Mouse (Mus musculus) right cerebral cortex, postnatal 25 days (tissue): ENCODE data around the gene H2-D1.
A peak's percentile ranks its signal among the peaks of the same experiment; 100 is the strongest.
"Not testable (repeated sequence)": the region's sequence is repeated elsewhere in the genome, so short reads cannot be mapped to it uniquely, and the experiment has no call there.

Experiments
- DNase-seq: peaks from one replicate; pipeline ENCODE4 v3.0.0; 2022

H2-D1 gene

DNA sequence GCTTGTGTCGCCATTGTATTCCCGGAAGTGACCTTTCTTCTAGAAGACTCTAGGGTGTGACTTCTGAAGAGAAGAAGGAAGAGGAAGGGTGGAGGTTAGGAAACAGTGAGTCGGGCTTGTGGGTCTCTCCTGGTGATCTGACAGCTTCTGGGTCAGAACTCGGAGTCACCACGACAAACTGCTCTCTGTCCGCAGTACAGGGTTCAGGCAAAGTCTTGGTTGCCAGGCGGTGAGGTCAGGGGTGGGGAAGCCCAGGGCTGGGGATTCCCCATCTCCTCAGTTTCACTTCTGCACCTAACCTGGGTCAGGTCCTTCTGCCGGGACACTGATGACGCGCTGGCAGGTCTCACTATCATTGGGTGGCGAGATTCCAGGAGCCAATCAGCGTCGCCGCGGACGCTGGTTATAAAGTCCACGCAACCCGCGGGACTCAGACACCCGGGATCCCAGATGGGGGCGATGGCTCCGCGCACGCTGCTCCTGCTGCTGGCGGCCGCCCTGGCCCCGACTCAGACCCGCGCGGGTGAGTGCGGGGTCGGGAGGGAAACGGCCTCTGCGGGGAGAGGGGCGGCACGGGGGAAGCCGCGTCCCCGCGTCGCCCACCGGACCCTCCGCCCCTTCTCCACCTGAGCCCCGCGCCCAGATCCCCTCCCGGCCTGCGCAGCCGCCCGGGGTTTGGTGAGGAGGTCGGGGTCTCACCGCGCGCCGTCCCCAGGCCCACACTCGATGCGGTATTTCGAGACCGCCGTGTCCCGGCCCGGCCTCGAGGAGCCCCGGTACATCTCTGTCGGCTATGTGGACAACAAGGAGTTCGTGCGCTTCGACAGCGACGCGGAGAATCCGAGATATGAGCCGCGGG is at the start of gene H2-D1:
Gene H2-D1 (plus strand): TSS at position 67 of the 859 bp plus-strand sequence.
- DNase-seq: peak; percentile 93

DNA sequence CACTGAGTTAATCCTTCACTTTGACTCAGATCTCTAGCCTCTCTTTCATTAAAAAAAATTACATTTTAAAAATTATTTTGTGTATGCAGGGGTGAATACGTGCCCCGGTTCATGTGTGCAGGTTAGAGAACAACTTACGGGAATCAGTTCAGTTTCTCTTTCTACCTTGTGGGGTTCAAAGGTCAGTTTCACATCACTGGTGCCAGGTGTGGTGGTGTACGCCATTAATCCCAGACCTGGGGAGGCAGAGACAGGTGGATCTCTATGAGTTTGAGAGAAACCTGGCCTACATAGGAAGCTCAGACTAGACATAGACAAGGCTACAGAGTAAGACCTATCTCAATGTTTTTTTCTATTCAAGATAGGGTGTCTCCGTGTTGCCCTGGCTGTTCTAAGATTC is 49.5 kb upstream of the H2-D1 start:
- no peak for DNase-seq

DNA sequence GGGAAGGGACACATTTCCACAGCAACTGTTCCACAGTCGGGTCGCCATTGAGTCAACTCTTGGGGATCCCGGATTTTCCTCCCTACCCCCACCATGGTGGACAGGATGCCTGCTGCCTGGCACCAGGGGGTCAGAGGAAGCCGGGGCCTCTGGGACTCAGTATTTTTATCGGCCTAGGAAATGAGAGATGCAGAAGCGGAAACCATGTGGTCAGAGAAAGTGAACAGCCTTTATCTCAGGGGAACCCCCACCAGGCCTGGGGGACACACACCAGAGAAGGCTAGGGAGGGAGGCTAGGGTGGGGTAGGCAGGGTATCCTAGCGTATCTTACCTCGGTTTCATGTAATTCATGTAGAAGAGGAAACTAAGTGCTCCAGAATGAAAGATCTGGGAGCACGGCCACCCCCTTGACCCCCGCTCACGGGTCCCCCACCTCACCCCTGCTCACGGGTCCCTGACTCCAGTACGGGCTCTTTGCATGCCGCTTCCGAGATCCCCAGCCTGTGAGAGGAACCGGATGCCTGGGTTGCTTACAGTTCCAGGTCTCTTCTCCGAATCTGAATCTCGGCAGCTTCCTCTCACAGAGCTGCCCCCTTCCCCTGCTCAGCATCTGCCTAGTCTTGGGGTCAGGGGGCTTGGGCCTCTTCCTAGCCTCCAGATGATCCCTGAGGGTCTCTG is 43.9 kb upstream of the H2-D1 start:
- DNase-seq: no peak

DNA sequence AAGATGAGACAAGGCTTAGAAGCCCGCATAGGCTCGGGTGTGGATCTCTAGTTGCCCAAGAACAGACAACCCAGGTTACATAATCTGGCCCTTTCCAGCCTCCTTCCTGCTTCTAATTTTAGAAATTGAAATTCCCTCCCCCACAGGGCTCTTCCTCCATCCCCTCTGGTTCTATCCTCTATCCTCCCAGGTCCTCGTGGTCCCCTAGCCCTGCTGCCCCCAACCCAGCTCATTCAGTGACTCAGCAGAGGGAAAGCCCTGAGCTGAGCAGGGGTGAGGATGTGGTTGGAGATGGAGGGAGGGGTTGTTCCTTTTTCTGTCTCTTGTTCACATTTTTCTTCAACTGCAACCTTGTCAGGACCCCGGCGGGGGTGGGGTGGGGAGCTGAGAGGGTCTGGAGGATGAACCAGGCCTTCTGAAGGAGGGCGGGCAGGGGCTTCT is 42.9 kb upstream of the H2-D1 start:
- DNase-seq: no peak

DNA sequence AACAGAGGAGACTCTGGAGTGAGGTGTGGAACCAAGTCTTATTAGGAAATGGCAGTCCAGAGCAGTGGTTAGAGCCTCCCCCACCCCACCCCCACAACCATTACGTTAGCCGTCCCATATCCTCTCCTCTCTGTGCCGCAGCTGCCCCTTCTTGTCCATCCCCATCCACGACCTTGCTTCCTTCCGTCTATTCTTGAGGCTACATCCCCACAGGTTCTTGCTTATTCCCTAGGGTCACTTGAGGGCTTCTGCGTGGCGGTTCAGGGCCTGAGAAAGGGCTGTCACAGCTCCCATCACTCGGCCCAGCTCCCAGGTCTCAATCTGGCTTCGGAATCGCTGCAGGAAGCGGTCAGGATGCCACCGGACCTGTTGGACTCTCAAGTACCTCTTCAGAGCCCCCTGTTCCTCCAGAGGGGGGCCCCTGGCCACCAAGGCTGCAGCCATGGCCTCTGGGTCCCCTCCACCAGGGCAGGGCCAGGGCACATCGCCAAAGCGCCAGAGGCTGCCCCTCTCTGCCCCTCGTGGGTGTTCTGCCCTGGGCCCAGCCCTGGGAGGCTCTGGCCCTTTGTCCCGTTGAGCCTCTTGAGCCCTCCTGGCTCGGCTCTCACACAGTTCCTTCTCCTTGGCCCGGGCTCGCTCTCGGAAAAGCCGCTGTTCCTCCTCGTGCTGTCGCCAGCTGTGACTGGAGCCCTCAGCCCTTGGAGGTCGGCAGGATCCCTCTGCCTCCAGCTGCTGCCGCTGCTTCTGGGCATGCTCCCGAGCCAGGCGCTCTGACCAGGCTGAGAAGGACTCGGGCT is 42.2 kb upstream of the H2-D1 start, which contains the start of gene Gm16181:
Gene Gm16181 (plus strand): TSS at position 679 of the 797 bp plus-strand sequence.
- no peak for DNase-seq

DNA sequence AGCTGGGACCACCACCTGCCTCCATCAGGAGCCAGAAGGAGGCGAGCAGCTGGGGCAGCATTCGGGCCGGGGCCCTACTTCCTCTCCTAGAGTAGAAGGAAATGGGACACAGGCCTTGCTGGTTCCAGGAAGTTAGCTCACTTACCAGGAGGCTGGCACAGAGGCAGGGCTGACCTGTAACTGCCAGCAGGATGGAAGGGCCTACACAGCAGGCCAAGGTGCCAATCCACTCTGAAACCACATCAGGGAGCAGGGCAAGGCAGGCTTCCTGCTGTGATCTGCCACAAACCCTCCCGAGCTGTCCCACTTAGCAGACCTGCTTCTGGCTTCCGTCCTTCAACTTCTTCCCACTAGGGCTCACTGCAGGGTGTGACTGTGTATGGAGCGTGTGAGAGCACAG is 40.2 kb upstream of the H2-D1 start:
- DNase-seq: no peak

DNA sequence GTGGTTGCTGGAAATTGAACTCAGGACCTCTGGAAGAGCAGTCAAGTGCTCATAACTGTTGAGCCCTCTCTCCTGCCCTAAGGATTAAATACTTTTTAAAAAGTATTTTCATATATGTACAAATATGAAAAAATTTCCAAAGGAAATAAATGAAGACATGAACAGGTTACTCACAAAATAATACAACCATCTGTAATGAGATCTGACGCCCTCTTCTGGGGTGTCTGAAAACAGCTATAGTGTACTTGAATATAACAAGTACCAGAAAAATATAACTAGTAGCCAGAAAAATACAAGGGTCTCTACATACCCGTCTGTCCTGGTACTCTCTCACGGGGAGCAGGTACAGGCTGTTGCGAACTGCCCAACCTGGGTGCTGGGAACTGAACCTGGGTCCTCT is 37.9 kb upstream of the H2-D1 start:
- DNase-seq: no peak

DNA sequence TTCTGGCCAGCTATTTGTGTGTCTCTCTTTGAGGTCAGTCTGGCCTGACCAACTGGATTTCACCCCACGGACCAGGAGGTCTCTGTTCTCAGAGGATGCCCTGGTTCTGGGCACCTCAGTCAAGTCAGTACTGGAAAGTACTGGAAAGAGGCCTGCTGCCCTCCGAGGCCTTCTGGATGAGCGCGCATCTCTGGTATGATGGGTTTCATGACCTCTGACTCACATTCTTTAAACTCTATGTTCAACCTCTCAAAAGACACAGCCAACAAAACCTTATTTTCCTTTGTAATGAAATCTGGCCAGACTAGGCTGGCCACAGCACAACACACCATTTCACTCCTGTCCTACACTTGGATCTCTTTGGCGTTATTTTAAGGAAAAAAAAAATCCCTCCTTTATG is 37.1 kb upstream of the H2-D1 start:
- DNase-seq: no peak

DNA sequence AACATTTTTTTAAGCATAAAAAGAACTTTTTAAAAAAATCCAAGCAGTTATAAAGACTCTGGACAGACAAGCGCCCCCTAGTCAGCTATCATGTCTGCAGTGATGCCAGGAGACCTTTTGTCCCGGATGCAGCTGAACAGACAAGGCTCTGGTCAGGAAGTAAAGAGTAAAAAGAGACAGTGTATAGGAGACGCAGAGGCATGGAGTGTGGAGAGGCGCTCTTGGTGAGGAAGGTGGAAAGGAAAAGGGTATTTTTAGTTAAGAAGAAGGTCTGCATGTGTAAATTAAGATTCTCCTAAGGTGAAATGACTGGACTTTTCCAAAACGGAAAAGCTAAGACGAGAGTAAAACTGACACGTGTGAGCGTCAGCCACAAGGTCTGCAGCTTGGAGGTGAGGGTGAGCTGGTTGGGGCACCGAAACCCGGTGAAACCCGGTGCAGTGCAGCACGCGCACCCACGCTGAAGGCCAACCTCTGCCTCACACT is 35.9 kb upstream of the H2-D1 start:
- DNase-seq: no peak

DNA sequence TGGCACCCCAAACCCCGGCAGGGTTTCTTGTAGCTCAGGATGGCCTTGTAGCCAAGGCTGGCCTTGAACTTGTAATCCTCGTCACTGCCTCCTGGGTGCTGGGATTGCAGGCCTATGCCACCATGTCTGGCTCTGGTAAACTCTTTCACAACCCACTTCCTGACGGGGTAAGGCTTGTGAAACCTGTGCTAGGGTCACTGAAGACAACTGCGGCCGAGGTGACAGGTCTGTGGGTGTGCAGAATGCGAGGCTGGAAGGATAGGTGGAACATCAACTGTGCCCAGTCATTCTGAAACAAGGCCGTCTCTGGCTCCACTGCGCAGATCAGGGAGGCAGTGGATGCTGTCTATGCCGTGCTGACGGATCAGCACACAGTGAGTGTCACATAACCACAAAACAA is 31.5 kb upstream of the H2-D1 start:
- no peak for DNase-seq

DNA sequence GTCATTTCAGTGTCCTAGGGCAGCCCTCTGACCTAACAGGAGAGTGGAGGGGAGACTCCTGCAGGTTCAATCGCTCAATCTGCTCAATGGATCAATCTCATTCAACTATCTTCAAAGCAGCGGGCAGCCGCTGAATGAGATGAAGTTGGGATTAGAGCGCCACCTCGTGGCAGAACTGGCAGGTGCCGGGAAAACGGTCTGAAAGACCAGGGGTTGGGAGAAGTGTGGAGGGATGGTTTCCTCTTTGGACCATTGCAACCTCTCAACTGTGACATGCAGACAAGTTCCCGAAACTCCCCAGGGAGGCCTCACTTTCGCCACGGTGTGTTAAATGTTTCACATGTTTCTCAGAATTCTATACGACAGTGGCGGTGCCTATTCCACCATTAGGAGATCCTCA is 30.5 kb upstream of the H2-D1 start:
- DNase-seq: peak; percentile 78

DNA sequence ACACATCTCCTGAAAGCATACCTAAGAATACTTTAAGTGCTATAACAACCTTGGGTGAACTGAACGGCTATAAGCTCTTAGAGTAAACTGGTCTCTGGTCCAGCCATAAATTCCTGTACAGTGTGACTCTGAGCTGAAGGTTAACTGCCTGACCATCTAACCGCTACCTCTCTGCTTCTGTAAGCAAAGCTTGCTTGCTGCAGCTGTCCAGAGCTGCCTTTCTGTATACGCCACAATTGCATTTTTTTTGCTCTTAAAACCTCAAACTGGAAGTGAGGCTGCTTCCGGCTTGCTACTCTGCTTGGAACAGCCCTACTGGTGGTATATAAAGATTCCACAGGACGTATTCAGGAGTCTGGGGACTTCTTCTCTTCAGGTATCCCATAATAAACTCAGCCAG is 29.9 kb upstream of the H2-D1 start:
- DNase-seq: no peak

DNA sequence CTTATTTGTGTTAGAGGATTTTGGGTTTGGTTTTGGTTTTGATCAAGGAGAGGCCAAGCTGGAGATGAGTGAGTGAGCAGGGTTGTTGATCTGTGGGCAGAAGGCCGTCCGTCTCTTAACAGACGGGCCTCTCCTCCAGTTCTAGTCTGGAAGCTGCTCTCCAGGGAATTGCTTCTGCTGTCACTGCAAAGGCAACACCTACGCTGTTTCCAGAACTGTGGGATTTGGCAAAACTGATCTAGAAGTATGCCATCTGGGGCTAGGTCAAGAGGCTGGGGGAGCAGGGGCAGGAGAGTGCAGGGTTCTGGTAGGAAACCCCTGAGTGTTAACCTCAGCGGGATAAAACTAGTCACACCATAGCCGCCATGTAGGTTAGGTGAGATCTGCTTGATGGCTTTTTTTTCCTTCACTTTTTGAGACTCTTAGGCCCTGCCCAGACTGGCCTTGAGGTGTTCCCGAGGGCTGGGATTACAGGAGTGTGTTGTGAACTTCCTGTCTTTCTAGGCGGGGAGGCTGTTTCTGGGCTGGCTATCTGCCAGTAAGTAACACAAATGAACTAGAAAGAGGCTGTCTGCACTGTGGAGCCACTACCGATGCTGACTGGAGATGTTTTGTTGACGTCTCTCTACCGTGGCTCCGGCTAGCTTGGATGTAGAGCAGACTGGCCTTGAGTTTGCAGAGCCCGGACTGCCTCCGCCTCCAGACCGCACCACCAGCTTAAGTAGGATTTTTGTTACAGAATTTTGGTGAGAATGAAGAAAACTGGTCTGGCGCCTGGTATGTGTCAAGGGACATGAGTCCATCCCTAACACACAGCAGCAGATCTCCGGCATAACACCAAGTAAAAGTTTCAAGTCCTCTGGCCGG is 29.2 kb upstream of the H2-D1 start, which contains the start of gene Atp6v1g2:
Gene Atp6v1g2 (plus strand): TSS at position 547 of the 867 bp plus-strand sequence.
- DNase-seq: no peak

DNA sequence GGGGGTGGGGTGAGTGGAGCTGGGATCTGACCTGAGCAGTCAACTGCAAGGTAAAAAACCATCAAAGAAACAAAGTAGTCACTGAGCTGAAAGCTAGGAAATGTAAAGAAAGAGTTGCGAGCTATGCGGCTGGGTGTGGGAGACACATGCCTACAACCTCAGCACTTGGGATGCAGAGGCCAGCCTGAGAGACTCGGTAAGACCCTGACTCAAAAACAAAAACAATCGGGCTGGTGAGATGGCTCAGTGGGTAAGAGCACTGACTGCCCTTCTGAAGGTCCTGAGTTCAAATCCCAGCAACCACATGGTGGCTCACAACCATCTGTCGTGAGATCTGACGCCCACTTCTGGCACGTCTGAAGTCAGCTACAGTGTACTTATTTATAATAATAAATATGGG is 28.4 kb upstream of the H2-D1 start:
- DNase-seq: not testable (repeated sequence)

DNA sequence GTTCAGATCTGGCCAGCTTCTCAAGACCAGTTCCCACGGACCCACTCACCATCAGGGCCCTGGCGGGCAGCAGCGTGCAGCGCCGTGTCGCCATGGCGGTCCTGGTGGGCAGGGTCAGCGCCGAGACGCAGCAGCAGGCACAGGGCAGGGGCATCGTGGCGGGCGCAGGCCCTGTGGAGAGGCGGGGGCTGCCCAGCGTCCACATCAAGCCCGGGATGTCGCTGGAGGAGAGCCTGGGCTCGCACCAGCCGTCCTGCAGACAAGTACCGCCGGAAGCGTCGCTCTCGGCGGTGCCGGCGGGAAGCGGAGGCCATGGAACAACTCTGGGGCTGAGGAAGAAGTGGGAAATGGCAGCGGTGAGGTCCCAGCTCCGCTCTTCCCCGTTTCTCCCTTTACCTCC is 27.6 kb upstream of the H2-D1 start:
- no peak for DNase-seq

DNA sequence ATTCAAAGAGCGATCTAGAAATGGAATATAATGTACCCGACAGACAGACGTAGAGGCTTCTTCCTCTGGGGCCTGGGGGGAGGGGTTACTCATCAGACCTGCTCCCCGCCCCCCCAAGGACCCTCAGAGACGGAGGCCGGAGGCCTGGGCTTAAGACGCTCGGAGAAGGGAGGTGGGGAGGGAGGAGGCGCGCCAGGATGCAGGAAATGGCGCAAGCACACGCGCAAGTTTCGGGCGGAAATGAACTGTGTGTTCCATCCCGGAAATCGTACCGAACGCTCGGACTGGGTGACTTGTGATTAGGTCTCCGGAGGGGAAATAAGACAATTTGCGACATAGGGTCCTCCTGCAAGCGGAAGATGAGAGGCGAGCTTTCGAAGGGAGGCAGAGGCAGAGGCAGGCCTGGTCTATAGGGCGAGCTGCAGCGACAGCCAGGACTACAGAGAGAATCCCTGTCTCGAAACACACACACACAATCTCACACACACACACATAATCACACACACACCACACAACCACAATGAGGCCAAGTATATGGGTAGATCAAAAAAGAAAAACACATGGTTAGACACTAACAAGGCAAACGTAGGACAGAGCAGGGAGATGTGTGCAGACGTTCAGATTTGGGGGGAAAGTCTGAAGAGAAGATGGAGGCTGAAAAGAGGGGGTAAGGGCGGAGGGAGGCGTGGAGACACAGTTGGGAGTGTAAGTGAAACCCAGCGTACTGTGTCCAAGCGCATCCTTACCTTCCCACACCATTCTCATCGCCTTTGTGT is 26.7 kb upstream of the H2-D1 start, which contains the start of gene Nfkbil1:
Gene Nfkbil1 (minus strand): TSS at position 179 of the 776 bp plus-strand sequence.
- peak; percentile 89 for DNase-seq

DNA sequence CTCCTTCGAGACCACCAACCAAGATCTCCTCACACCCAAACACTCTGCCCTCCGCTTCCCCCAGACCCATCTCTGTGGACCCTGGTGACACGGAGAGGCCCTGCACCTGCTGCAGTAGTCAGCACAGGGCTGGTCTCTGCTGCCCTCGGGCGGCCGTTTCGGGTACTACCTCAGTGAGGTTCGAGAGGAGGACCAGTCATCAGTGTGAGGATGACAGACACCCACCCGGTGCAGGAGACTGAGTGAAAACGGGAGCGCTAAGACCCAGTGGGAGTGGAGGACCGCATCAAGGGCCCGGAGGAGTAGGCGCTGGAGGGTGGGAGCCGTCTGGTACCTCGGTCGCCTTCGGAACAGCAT is 26.2 kb upstream of the H2-D1 start:
- DNase-seq: peak; percentile 98

DNA sequence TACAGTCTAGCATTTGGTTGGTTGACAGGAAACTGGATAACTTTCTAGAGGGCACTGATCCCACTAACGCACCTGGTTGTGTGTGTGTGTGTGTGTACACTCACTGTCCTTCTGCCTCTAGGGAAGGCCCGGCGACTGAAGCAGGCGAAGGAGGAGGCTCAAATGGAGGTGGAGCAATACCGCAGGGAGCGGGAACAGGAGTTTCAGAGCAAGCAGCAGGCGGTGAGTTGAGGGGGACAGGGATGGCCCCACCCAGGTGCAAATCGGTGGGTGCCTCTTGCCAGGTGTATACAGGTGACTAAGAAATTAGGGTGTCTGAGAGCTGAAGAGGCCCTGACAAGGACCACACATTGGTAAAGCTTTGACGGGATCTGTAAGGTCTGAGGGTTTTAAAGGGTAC is 25.5 kb upstream of the H2-D1 start:
- DNase-seq: peak; percentile 58

DNA sequence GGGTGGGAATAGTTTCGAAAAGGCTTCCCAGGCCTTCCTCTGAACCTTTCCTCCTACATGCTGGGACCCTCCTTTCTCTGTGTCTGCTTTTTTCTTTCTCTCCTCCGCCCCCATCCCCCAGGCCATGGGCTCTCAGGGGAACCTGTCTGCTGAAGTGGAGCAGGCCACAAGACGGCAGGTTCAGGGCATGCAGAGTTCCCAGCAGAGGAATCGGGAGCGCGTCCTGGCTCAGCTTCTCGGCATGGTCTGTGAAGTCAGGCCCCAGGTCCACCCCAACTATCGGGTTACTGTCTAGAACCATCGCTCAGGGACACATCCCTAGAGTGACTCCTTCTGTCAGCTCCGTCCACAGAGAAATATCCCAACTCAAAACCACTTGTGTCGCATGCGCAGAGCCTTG is 25.0 kb upstream of the H2-D1 start:
- no peak for DNase-seq

DNA sequence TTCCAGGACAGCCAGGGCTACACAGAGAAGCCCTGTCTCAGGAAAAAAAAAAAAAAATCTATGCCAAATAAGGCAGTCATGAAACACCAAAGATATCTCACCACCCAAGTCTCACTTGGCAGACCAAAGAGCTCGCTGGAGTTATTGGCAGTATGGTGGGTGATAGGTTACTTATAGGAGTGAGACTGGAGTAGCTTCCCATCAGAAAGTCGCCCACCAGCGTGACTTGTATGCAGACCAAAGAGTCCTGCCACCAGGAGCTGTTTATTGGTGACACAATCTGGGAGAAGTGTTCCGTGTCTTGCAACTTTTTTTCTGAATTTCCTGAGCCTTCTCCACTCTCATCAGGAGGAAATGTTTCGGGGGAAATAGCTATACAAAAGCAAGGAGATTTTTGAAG is 22.8 kb upstream of the H2-D1 start:
- DNase-seq: no peak
